Mouse (Mus musculus) testis, adult 2 months (tissue): ENCODE results near the gene Dab2.

ENCODE experiments used
- CTCF ChIP-seq: fragments of 200-500 bp; IDR thresholded peaks from 2 replicates; pipeline ENCODE4 v1.5.1; 2012; ENCODE audit warnings: low read depth, mild to moderate bottlenecking, inconsistent platforms, low read length, moderate library complexity; ENCODE audit not compliant: control insufficient read depth, insufficient read depth, insufficient replicate concordance
- POLR2A ChIP-seq: fragments of 200-500 bp; IDR thresholded peaks from 2 replicates; pipeline ENCODE4 v1.6.1; 2012; ENCODE audit warnings: low read depth, mild to moderate bottlenecking, inconsistent platforms, low read length, moderate library complexity; ENCODE audit not compliant: control insufficient read depth

DNA sequence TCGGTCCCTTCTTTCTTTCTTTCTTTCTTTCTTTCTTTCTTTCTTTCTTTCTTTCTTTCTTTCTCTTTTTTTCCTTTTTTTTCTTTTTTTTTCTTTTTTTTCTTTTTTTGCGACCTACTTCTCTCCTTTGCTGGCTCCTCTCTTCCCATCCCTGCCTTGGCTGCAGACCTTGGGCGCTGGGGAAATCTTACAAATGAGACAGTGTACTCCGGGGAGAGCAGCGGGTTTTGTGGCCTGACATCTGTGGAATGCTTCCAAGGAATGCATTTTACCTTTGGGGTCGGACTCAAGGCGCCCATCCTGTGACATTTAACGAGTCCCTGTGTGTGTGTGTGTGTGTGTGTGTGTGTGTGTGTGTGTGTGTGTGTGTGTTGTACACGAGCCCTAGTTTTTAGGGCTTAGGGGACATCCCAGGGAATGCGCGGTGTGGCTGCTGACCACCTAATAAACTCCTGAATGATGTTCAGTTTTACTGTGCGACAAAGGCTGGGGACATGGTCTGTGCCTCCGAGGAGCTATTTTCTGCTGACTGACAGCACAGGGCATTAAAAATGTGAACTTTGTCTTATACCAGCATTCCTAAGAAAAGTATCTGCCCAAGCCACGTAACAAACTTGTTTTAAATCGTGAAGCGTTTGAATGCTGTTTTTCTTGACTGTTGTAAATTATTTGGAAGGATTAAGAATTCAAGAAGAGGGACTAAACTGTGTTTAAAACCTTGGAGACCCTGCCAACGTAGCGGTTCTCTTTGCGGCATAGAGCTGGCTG, 87.6 kb downstream of the Dab2 start:
- TF ChIP-seq CTCF (no peak), POLR2A (no peak)
